Comparison of ENCODE assay signal across 32 mouse cellular contexts in the genomic region with DNA sequence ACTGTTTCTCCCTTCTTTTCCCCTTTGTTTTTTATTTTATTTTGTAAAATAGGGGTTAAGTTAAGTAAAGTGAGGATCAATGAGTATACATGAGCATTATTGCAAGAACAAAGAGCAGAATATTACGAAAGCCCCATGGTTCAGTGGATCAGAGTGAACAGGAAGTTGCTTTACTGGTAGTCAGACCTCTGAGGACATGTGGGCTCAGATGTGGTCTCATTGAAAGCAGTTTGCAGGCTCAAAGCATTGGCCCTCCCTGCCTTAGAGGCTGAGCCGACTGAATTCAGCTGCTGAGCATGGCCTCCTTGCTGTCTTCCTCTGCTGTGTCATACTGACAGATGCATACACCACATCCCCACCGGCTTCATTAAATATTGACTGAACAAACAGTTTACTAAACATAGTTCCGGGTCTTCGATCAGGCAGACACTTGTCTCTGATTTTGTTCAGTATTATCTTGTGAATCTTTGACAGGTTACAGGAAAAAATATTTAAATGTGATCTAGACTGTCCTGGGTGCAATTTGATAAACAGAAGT. TPM values are rescaled to one million over a fixed set of nuclear protein-coding genes. Genes with fewer than 3 reads are reported as not detected.
DNase-seq lines count a peak whose midpoint lies in the region; ATAC-seq lines count a peak whose summit lies in the region.
"Had no signal": no experiment of that assay in that cellular context is flagged by ENCODE, and none has a peak within 500 bp of the region (broad histone marks: within the 10 kb centered on the region; RNA-seq: fewer than 3 reads in every experiment).

No protein-coding gene starts in this region.

- H3K4me3 ChIP-seq in liver, embryonic 16.5 days (ENCODE audit: low read depth, low read length): no peak overlapping the region
- H3K4me3 ChIP-seq in kidney, embryonic 15.5 days (replicated peaks): no peak overlapping the region
- H3K4me3 ChIP-seq: embryonic facial prominence, embryonic 10.5 days; embryonic facial prominence, embryonic 15.5 days; forebrain, embryonic 13.5 days; heart, embryonic 10.5 days; heart, embryonic 15.5 days; megakaryocyte, embryonic 14.5 days; midbrain, embryonic 12.5 days; neural tube, embryonic 15.5 days; stomach, embryonic 15.5 days had no signal

- no peaks in the 10 kb centered on the region; the same call in 1 of the 2 replicates for H3K4me1 ChIP-seq in liver, embryonic 16.5 days (ENCODE audit: control insufficient read depth, low read depth, low read length)
- no peaks in the 10 kb centered on the region for H3K4me1 ChIP-seq in kidney, embryonic 15.5 days
- H3K4me1 ChIP-seq: embryonic facial prominence, embryonic 10.5 days; embryonic facial prominence, embryonic 15.5 days; forebrain, embryonic 13.5 days; heart, embryonic 10.5 days; heart, embryonic 15.5 days; megakaryocyte, embryonic 14.5 days; midbrain, embryonic 12.5 days; neural tube, embryonic 15.5 days; stomach, embryonic 15.5 days had no signal

- H3K27ac ChIP-seq in liver, embryonic 16.5 days (ENCODE audit: low read length): peak overlapping the region; percentile 55; the same call in 1 of the 2 replicates
- no peak overlapping the region for H3K27ac ChIP-seq in kidney, embryonic 15.5 days
- H3K27ac ChIP-seq: embryonic facial prominence, embryonic 10.5 days; embryonic facial prominence, embryonic 15.5 days; forebrain, embryonic 13.5 days; heart, embryonic 10.5 days; heart, embryonic 15.5 days; kidney, postnatal 0 days; midbrain, embryonic 12.5 days; neural tube, embryonic 15.5 days; stomach, embryonic 15.5 days had no signal

- no peaks in the 10 kb centered on the region for H3K27me3 ChIP-seq in liver, embryonic 16.5 days (ENCODE audit: control insufficient read depth, insufficient read depth, low read depth, low read length)
- no peaks in the 10 kb centered on the region for H3K27me3 ChIP-seq in kidney, embryonic 15.5 days
- H3K27me3 ChIP-seq: embryonic facial prominence, embryonic 15.5 days; forebrain, embryonic 13.5 days; heart, embryonic 15.5 days; megakaryocyte, embryonic 14.5 days; midbrain, embryonic 12.5 days; neural tube, embryonic 15.5 days; stomach, embryonic 15.5 days had no signal

- H3K36me3 ChIP-seq in liver, embryonic 16.5 days (ENCODE audit: control insufficient read depth, insufficient read depth): no peaks in the 10 kb centered on the region
- H3K36me3 ChIP-seq in kidney, embryonic 15.5 days: no peaks in the 10 kb centered on the region
- H3K36me3 ChIP-seq: embryonic facial prominence, embryonic 10.5 days; embryonic facial prominence, embryonic 15.5 days; G1E; heart, embryonic 10.5 days; heart, embryonic 15.5 days; midbrain, embryonic 12.5 days; neural tube, embryonic 15.5 days; stomach, embryonic 15.5 days had no signal

- H3K9me3 ChIP-seq in liver, embryonic 16.5 days (replicated peaks; ENCODE audit: control insufficient read depth, low read length): no peaks in the 10 kb centered on the region
- H3K9me3 ChIP-seq in kidney, embryonic 15.5 days (replicated peaks): no peaks in the 10 kb centered on the region
- H3K9me3 ChIP-seq: embryonic facial prominence, embryonic 10.5 days; embryonic facial prominence, embryonic 15.5 days; forebrain, embryonic 13.5 days; heart, embryonic 10.5 days; heart, embryonic 15.5 days; megakaryocyte, embryonic 14.5 days; midbrain, embryonic 12.5 days; neural tube, embryonic 15.5 days; stomach, embryonic 15.5 days had no signal

- 32% methylated on average over 5 of the region's 5 CpGs for WGBS in liver, embryonic 16.5 days (ENCODE audit: insufficient replicate concordance)
- 78% methylated on average over 5 of the region's 5 CpGs for WGBS in kidney, embryonic 15.5 days

- peak; percentile 98 for ATAC-seq in granulocyte monocyte progenitor cell, adult 5-6 weeks (replicated peaks; ENCODE audit: poor library complexity, severe bottlenecking)
- peak; percentile 70 for ATAC-seq in liver, embryonic 16.5 days (ENCODE audit: low read depth)
- no peak for ATAC-seq in kidney, embryonic 15.5 days (replicated peaks; ENCODE audit: low FRiP score)
- ATAC-seq: forebrain, embryonic 13.5 days; hindbrain, embryonic 16.5 days had no signal

- no peak overlapping the region for H3K9ac ChIP-seq in liver, embryonic 16.5 days (ENCODE audit: low read depth, low read length)
- no peak overlapping the region for H3K9ac ChIP-seq in kidney, embryonic 15.5 days
- H3K9ac ChIP-seq: embryonic facial prominence, embryonic 15.5 days; forebrain, embryonic 13.5 days; heart, embryonic 15.5 days; lung, embryonic 14.5 days; midbrain, embryonic 12.5 days; neural tube, embryonic 15.5 days; stomach, embryonic 15.5 days had no signal

- peak; percentile 3 for DNase-seq in thymus, postnatal 25 days
- no peak for DNase-seq in thymus, postnatal 36 days
- no peak for DNase-seq in cerebellum, postnatal 10 days
- no peak for DNase-seq in lung, postnatal 36 days
- DNase-seq: adrenal gland, adult 8-10 months; B cell, adult 2 months; cerebellum, adult 8-10 months; gastrocnemius, postnatal 14 days; heart, adult 11 months; kidney, adult 18-20 months; kidney, postnatal 4 days; left cerebral cortex, postnatal 4 days; lung, embryonic 14.5 days; lung, postnatal 14 days; retina, postnatal 1 day; right cerebral cortex, postnatal 14 days had no signal

- no peak overlapping the region for H3K4me2 ChIP-seq in liver, embryonic 16.5 days (ENCODE audit: low read depth, low read length)
- no peak overlapping the region for H3K4me2 ChIP-seq in kidney, embryonic 15.5 days
- H3K4me2 ChIP-seq: embryonic facial prominence, embryonic 15.5 days; forebrain, embryonic 13.5 days; heart, embryonic 15.5 days; lung, embryonic 14.5 days; midbrain, embryonic 12.5 days; neural tube, embryonic 15.5 days; stomach, embryonic 15.5 days had no signal

RNA-seq across cellular contexts. Expression of a gene that starts 12.5 kb away (rescaled TPM):
- total RNA-seq in granulocyte monocyte progenitor cell, adult 5-6 weeks (2014; fragmentation: Nextera tagmentation): not detected in 2 replicates
- 0.62 TPM in 1 of 2 replicates, not detected in the other for total RNA-seq in granulocyte monocyte progenitor cell, adult 5-6 weeks (2017)
- 99.6 and 122 TPM in 2 replicates for polyA plus RNA-seq in liver, embryonic 16.5 days (2015; fragmentation: Nextera tagmentation; extraction: Ambion mirVana)
- polyA plus RNA-seq in kidney, embryonic 15.5 days (2015; fragmentation: Nextera tagmentation; extraction: Ambion mirVana): 34.8 and 35.6 TPM in 2 replicates
- total RNA-seq: monocyte, adult 5-6 weeks had no signal
- polyA plus RNA-seq: G1E had no signal
